Mouse (Mus musculus) macrophage (primary cell): ENCODE results near the gene Erf. TPM values are rescaled to one million over a fixed set of nuclear protein-coding genes. Genes with fewer than 3 reads are reported as not detected.

Experiments
- H3K27ac ChIP-seq: fragments of 350-480 bp; formaldehyde crosslinking; 2 replicates; pipeline ENCODE4 v1.9.0; 2021
- H3K36me3 ChIP-seq: fragments of 350-480 bp; formaldehyde crosslinking; 2 replicates; pipeline ENCODE4 v1.9.0; 2021; ENCODE audit errors: inconsistent target
- H3K4me3 ChIP-seq: fragments of 350-480 bp; formaldehyde crosslinking; 2 replicates; pipeline ENCODE4 v1.9.0; 2021; ENCODE audit errors: inconsistent target
- H3K79me2 ChIP-seq: fragments of 350-480 bp; formaldehyde crosslinking; 2 replicates; pipeline ENCODE4 v1.9.0; 2021; ENCODE audit errors: inconsistent target
- WGBS: methylation state at CpG from one replicate; pipeline ENCODE4 v1.1.7; 2026; ENCODE audit warnings: inconsistent platforms; ENCODE audit not compliant: missing documents; 5-methylcytosine and 5-hydroxymethylcytosine counted together
- polyA plus RNA-seq: library from polyadenylated mRNA; stranded (reverse); fragments of 250-400 nt; gene quantifications from 3 replicates; pipeline ENCODE4 v1.2.4, GENCODE M21; 2018; ENCODE audit warnings: inconsistent platforms

The Erf gene
- polyA plus RNA-seq, 1 experiment from 2014 or later: 11.9 TPM

- Histone ChIP-seq H3K36me3 (no peaks in the 10 kb centered on the region), H3K4me3 (no peak overlapping the region), H3K27ac (no peak overlapping the region), H3K79me2 (peaks cover 66% of the 10 kb centered on the region)
- WGBS: 91% methylated on average over 8 of the region's 9 CpGs
Observed at GRCm38 (mm10) chr7:25275555-25276298, 25.2 kb upstream of the Erf start.

GRCm38 (mm10) chr7:25274996-25275395 is 24.4 kb upstream of the Erf start:
- WGBS: 94% methylated on average over 3 of the region's 3 CpGs
- Histone ChIP-seq H3K79me2 (peaks cover 66% of the 10 kb centered on the region), H3K4me3 (no peak overlapping the region), H3K36me3 (no peaks in the 10 kb centered on the region), H3K27ac (no peak overlapping the region)

- Histone ChIP-seq H3K4me3 (no peak overlapping the region), H3K36me3 (no peaks in the 10 kb centered on the region), H3K27ac (no peak overlapping the region), H3K79me2 (peaks cover 66% of the 10 kb centered on the region; the same call in 1 of the 2 replicates)
- WGBS: 60% methylated on average over 5 of the region's 5 CpGs
Observed at GRCm38 (mm10) chr7:25274571-25274970, 24.0 kb upstream of the Erf start.

- Histone ChIP-seq H3K36me3 (no peaks in the 10 kb centered on the region), H3K79me2 (peaks cover 75% of the 10 kb centered on the region), H3K4me3 (no peak overlapping the region), H3K27ac (no peak overlapping the region)
- WGBS: 95% methylated on average over 22 of the region's 22 CpGs
Observed at GRCm38 (mm10) chr7:25273259-25274241, 23.0 kb upstream of the Erf start.

- Histone ChIP-seq H3K36me3 (no peaks in the 10 kb centered on the region), H3K4me3 (no peak overlapping the region), H3K27ac (no peak overlapping the region), H3K79me2 (peaks cover 76% of the 10 kb centered on the region)
- 96% methylated on average over 31 of the region's 38 CpGs for WGBS
Observed at GRCm38 (mm10) chr7:25272445-25273258, 22.1 kb upstream of the Erf start.

- peaks cover 70% of the 10 kb centered on the region for H3K79me2 ChIP-seq
- WGBS: 96% methylated on average over 30 of the region's 30 CpGs
- H3K4me3 ChIP-seq: no peak overlapping the region
- no peaks in the 10 kb centered on the region for H3K36me3 ChIP-seq
- no peak overlapping the region for H3K27ac ChIP-seq
Observed at GRCm38 (mm10) chr7:25271651-25272444, 21.3 kb upstream of the Erf start.

GRCm38 (mm10) chr7:25270652-25271633 is 20.4 kb upstream of the Erf start:
- H3K27ac ChIP-seq: peak overlapping the region; percentile 80; the same call in 1 of the 2 replicates
- 94% methylated on average over 34 of the region's 35 CpGs for WGBS

GRCm38 (mm10) chr7:25269545-25270271 is 19.1 kb upstream of the Erf start:
- Histone ChIP-seq H3K36me3 (no peaks in the 10 kb centered on the region), H3K79me2 (peaks cover 52% of the 10 kb centered on the region), H3K4me3 (peak overlapping the region; percentile 77), H3K27ac (peak overlapping the region; percentile 80)
- 22% methylated on average over 7 of the region's 8 CpGs for WGBS

More at GRCm38 (mm10) chr7:25270652-25271633, 20.4 kb upstream of the Erf start:
- H3K4me3 ChIP-seq: no peak overlapping the region
- H3K36me3 ChIP-seq: no peaks in the 10 kb centered on the region
- peaks cover 65% of the 10 kb centered on the region for H3K79me2 ChIP-seq

GRCm38 (mm10) chr7:25269029-25269428 is 18.5 kb upstream of the Erf start:
- Histone ChIP-seq H3K36me3 (no peaks in the 10 kb centered on the region), H3K79me2 (peaks cover 45% of the 10 kb centered on the region), H3K27ac (peak overlapping the region; percentile 80), H3K4me3 (peak overlapping the region; percentile 77)
- WGBS: 0% methylated on average over 4 of the region's 4 CpGs

GRCm38 (mm10) chr7:25268588-25268987 is 18.0 kb upstream of the Erf start:
- Histone ChIP-seq H3K79me2 (peaks cover 41% of the 10 kb centered on the region), H3K4me3 (peak overlapping the region; percentile 77), H3K27ac (peak overlapping the region; percentile 80), H3K36me3 (no peaks in the 10 kb centered on the region)
- WGBS: 0% methylated on average over 7 of the region's 7 CpGs

- WGBS: under 1% methylated on average over 32 of the region's 33 CpGs
- no peaks in the 10 kb centered on the region for H3K36me3 ChIP-seq
- H3K79me2 ChIP-seq: peaks cover 38% of the 10 kb centered on the region
- peak overlapping the region; percentile 92 for H3K27ac ChIP-seq
- peak overlapping the region; percentile 77 for H3K4me3 ChIP-seq
Observed at GRCm38 (mm10) chr7:25267751-25268463, 17.3 kb upstream of the Erf start.
